Mouse (Mus musculus): ENCODE measurements around the gene Gla. TPM values are rescaled to one million over a fixed set of nuclear protein-coding genes. Genes with fewer than 3 reads are reported as not detected.

Gene Gla
- polyA plus RNA-seq, 1 experiment from 2014 or later: 2.7 TPM

GRCm38 (mm10) chrX:134628200-134628599 lies 27.3 kb upstream of the Gla start:
- Histone ChIP-seq H3K27me3 (ENCODE audit: control insufficient read depth, insufficient read depth, low read length) (no peaks in the 10 kb centered on the region), H3K4me3 (ENCODE audit: low read length) (no peak overlapping the region), H3K4me2 (ENCODE audit: low read depth, low read length) (no peak overlapping the region), H3K4me1 (ENCODE audit: control insufficient read depth, insufficient read depth, low read length) (no peaks in the 10 kb centered on the region), H3K36me3 (ENCODE audit: control insufficient read depth, insufficient read depth) (no peaks in the 10 kb centered on the region), H3K27ac (ENCODE audit: low read length) (no peak overlapping the region), H3K9ac (ENCODE audit: low read length) (no peak overlapping the region), H3K9me3 (replicated peaks; ENCODE audit: control insufficient read depth, low read length) (no peaks in the 10 kb centered on the region)
- ATAC-seq (replicated peaks; ENCODE audit: extremely low read depth, insufficient read depth, low FRiP score): no peak
- WGBS: 65% methylated on average over 2 of the region's 2 CpGs

GRCm38 (mm10) chrX:134623350-134623749 lies 22.4 kb upstream of the Gla start:
- WGBS: 66% methylated on average over 4 of the region's 4 CpGs
- no peak overlapping the region for H3K4me2 ChIP-seq (ENCODE audit: low read depth, low read length)
- ATAC-seq (replicated peaks; ENCODE audit: extremely low read depth, insufficient read depth, low FRiP score): no peak
- H3K9ac ChIP-seq (ENCODE audit: low read length): no peak overlapping the region
- no peak overlapping the region for H3K4me3 ChIP-seq (ENCODE audit: low read length)
- H3K27ac ChIP-seq (ENCODE audit: low read length): no peak overlapping the region
- H3K27me3 ChIP-seq (ENCODE audit: control insufficient read depth, insufficient read depth, low read length): no peaks in the 10 kb centered on the region
- H3K4me1 ChIP-seq (ENCODE audit: control insufficient read depth, insufficient read depth, low read length): no peaks in the 10 kb centered on the region
- H3K36me3 ChIP-seq (ENCODE audit: control insufficient read depth, insufficient read depth): no peaks in the 10 kb centered on the region
- no peaks in the 10 kb centered on the region for H3K9me3 ChIP-seq (replicated peaks; ENCODE audit: control insufficient read depth, low read length)

- ATAC-seq (replicated peaks; ENCODE audit: extremely low read depth, insufficient read depth, low FRiP score): no peak
- WGBS: 64% methylated on average over 3 of the region's 3 CpGs
Measured at GRCm38 (mm10) chrX:134621685-134622084, 20.8 kb upstream of the Gla start.

GRCm38 (mm10) chrX:134620254-134620865 lies 19.4 kb upstream of the Gla start:
- Histone ChIP-seq H3K27ac (ENCODE audit: low read length) (no peak overlapping the region), H3K4me2 (ENCODE audit: low read depth, low read length) (no peak overlapping the region), H3K27me3 (ENCODE audit: control insufficient read depth, insufficient read depth, low read length) (no peaks in the 10 kb centered on the region), H3K4me3 (ENCODE audit: low read length) (no peak overlapping the region), H3K4me1 (ENCODE audit: control insufficient read depth, insufficient read depth, low read length) (no peaks in the 10 kb centered on the region), H3K9ac (ENCODE audit: low read length) (no peak overlapping the region), H3K36me3 (ENCODE audit: control insufficient read depth, insufficient read depth) (no peaks in the 10 kb centered on the region), H3K9me3 (replicated peaks; ENCODE audit: control insufficient read depth, low read length) (no peaks in the 10 kb centered on the region)
- no peak for ATAC-seq (replicated peaks; ENCODE audit: extremely low read depth, insufficient read depth, low FRiP score)
- WGBS: 60% methylated on average over 8 of the region's 8 CpGs

More at GRCm38 (mm10) chrX:134621685-134622084, 20.8 kb upstream of the Gla start:
- H3K4me2 ChIP-seq (ENCODE audit: low read depth, low read length): no peak overlapping the region
- H3K27me3 ChIP-seq (ENCODE audit: control insufficient read depth, insufficient read depth, low read length): no peaks in the 10 kb centered on the region
- H3K9ac ChIP-seq (ENCODE audit: low read length): no peak overlapping the region
- H3K9me3 ChIP-seq (replicated peaks; ENCODE audit: control insufficient read depth, low read length): no peaks in the 10 kb centered on the region
- H3K4me1 ChIP-seq (ENCODE audit: control insufficient read depth, insufficient read depth, low read length): no peaks in the 10 kb centered on the region
- H3K36me3 ChIP-seq (ENCODE audit: control insufficient read depth, insufficient read depth): no peaks in the 10 kb centered on the region
- no peak overlapping the region for H3K27ac ChIP-seq (ENCODE audit: low read length)
- H3K4me3 ChIP-seq (ENCODE audit: low read length): no peak overlapping the region

- ATAC-seq (replicated peaks; ENCODE audit: extremely low read depth, insufficient read depth, low FRiP score): no peak
- Histone ChIP-seq H3K9ac (ENCODE audit: low read length) (no peak overlapping the region), H3K4me1 (ENCODE audit: control insufficient read depth, insufficient read depth, low read length) (no peaks in the 10 kb centered on the region), H3K27ac (ENCODE audit: low read length) (no peak overlapping the region), H3K9me3 (replicated peaks; ENCODE audit: control insufficient read depth, low read length) (no peaks in the 10 kb centered on the region), H3K27me3 (ENCODE audit: control insufficient read depth, insufficient read depth, low read length) (no peaks in the 10 kb centered on the region), H3K4me3 (ENCODE audit: low read length) (no peak overlapping the region), H3K36me3 (ENCODE audit: control insufficient read depth, insufficient read depth) (no peaks in the 10 kb centered on the region), H3K4me2 (ENCODE audit: low read depth, low read length) (no peak overlapping the region)
- 68% methylated on average over 9 of the region's 9 CpGs for WGBS
Measured at GRCm38 (mm10) chrX:134619695-134620094, 18.8 kb upstream of the Gla start.

- Histone ChIP-seq H3K4me2 (ENCODE audit: low read depth, low read length) (no peak overlapping the region), H3K27me3 (ENCODE audit: control insufficient read depth, insufficient read depth, low read length) (no peaks in the 10 kb centered on the region), H3K4me1 (ENCODE audit: control insufficient read depth, insufficient read depth, low read length) (no peaks in the 10 kb centered on the region), H3K36me3 (ENCODE audit: control insufficient read depth, insufficient read depth) (no peaks in the 10 kb centered on the region), H3K4me3 (ENCODE audit: low read length) (no peak overlapping the region), H3K9me3 (replicated peaks; ENCODE audit: control insufficient read depth, low read length) (no peaks in the 10 kb centered on the region), H3K9ac (ENCODE audit: low read length) (no peak overlapping the region), H3K27ac (ENCODE audit: low read length) (no peak overlapping the region)
- WGBS: 59% methylated on average over 2 of the region's 2 CpGs
- no peak for ATAC-seq (replicated peaks; ENCODE audit: extremely low read depth, insufficient read depth, low FRiP score)
Measured at GRCm38 (mm10) chrX:134614306-134614705, 13.4 kb upstream of the Gla start.

GRCm38 (mm10) chrX:134612285-134612959 lies 11.5 kb upstream of the Gla start:
- WGBS: 15% methylated on average over 14 of the region's 15 CpGs
- Histone ChIP-seq H3K4me2 (ENCODE audit: low read depth, low read length) (peak overlapping the region; percentile 64), H3K4me3 (ENCODE audit: low read length) (peak overlapping the region; percentile 51), H3K4me1 (ENCODE audit: control insufficient read depth, insufficient read depth, low read length) (no peaks in the 10 kb centered on the region), H3K36me3 (ENCODE audit: control insufficient read depth, insufficient read depth) (0 out of 2 replicates have a peak, but pooled peaks cover under 1% of the 10 kb centered on the region), H3K9ac (ENCODE audit: low read length) (peak overlapping the region; percentile 67), H3K9me3 (replicated peaks; ENCODE audit: control insufficient read depth, low read length) (no peaks in the 10 kb centered on the region), H3K27ac (ENCODE audit: low read length) (peak overlapping the region; percentile 88), H3K27me3 (ENCODE audit: control insufficient read depth, insufficient read depth, low read length) (no peaks in the 10 kb centered on the region)
- ATAC-seq (replicated peaks; ENCODE audit: extremely low read depth, insufficient read depth, low FRiP score): peak; percentile 85

GRCm38 (mm10) chrX:134610984-134611383 lies 10.1 kb upstream of the Gla start:
- H3K9me3 ChIP-seq (replicated peaks; ENCODE audit: control insufficient read depth, low read length): no peaks in the 10 kb centered on the region
- ATAC-seq (replicated peaks; ENCODE audit: extremely low read depth, insufficient read depth, low FRiP score): no peak
- 58% methylated on average over 4 of the region's 4 CpGs for WGBS

GRCm38 (mm10) chrX:134609472-134609871 lies 8.5 kb upstream of the Gla start:
- no peak overlapping the region for H3K27ac ChIP-seq (ENCODE audit: low read length)
- no peaks in the 10 kb centered on the region for H3K27me3 ChIP-seq (ENCODE audit: control insufficient read depth, insufficient read depth, low read length)
- no peaks in the 10 kb centered on the region for H3K4me1 ChIP-seq (ENCODE audit: control insufficient read depth, insufficient read depth, low read length)
- no peak overlapping the region for H3K4me3 ChIP-seq (ENCODE audit: low read length)
- no peak overlapping the region for H3K9ac ChIP-seq (ENCODE audit: low read length)
- WGBS: 39% methylated on average over 4 of the region's 4 CpGs
- ATAC-seq (replicated peaks; ENCODE audit: extremely low read depth, insufficient read depth, low FRiP score): no peak
- no peaks in the 10 kb centered on the region for H3K9me3 ChIP-seq (replicated peaks; ENCODE audit: control insufficient read depth, low read length)
- no peak overlapping the region for H3K4me2 ChIP-seq (ENCODE audit: low read depth, low read length)
- 0 out of 2 replicates have a peak, but pooled peaks cover 3% of the 10 kb centered on the region for H3K36me3 ChIP-seq (ENCODE audit: control insufficient read depth, insufficient read depth)

More at GRCm38 (mm10) chrX:134610984-134611383, 10.1 kb upstream of the Gla start:
- H3K4me3 ChIP-seq (ENCODE audit: low read length): no peak overlapping the region
- no peak overlapping the region for H3K4me2 ChIP-seq (ENCODE audit: low read depth, low read length)
- H3K27me3 ChIP-seq (ENCODE audit: control insufficient read depth, insufficient read depth, low read length): no peaks in the 10 kb centered on the region
- H3K4me1 ChIP-seq (ENCODE audit: control insufficient read depth, insufficient read depth, low read length): no peaks in the 10 kb centered on the region
- H3K27ac ChIP-seq (ENCODE audit: low read length): no peak overlapping the region
- 0 out of 2 replicates have a peak, but pooled peaks cover 3% of the 10 kb centered on the region for H3K36me3 ChIP-seq (ENCODE audit: control insufficient read depth, insufficient read depth)
- H3K9ac ChIP-seq (ENCODE audit: low read length): no peak overlapping the region

Measured in heart, embryonic 16.5 days (tissue).